25 mouse cellular contexts compared by ENCODE assay signal in the genomic region with DNA sequence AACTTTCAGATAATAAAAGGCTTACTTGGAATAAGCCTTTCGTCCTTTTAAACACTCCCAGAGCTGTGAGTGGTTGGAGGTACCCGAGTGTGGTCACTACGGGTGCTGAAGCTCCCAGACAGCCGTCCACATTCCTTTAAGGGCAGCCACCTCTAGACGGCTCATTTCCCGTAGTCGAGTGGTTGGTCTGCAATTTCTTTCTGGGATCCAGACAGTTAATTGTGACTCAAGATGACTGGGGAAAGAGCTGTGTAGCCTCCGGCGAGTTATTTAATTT.
DNase-seq lines count a peak whose midpoint lies in the region; ATAC-seq and TF ChIP-seq lines count a peak whose summit lies in the region.
"Had no signal": no experiment of that assay in that cellular context is flagged by ENCODE, and none has a peak within 500 bp of the region (broad histone marks: within the 10 kb centered on the region; RNA-seq: fewer than 3 reads in every experiment).

No protein-coding gene starts in this region.

- no peaks in the 10 kb centered on the region for H3K4me1 ChIP-seq in midbrain, embryonic 11.5 days (ENCODE audit: control insufficient read depth, insufficient read depth, low read length)
- no peaks in the 10 kb centered on the region for H3K4me1 ChIP-seq in midbrain, postnatal 0 days (ENCODE audit: insufficient read depth, low read length)
- no peaks in the 10 kb centered on the region for H3K4me1 ChIP-seq in liver, postnatal 0 days (ENCODE audit: insufficient read depth)
- H3K4me1 ChIP-seq: embryonic facial prominence, embryonic 15.5 days; forebrain, embryonic 15.5 days had no signal

- ATAC-seq in midbrain, embryonic 11.5 days (ENCODE audit: low FRiP score), result no peak
- no peak for ATAC-seq in midbrain, postnatal 0 days (ENCODE audit: low FRiP score)
- ATAC-seq in Patski, result peak; percentile 88
- no peak for ATAC-seq in liver, postnatal 0 days
- ATAC-seq: CD4-positive, CD25-positive, alpha-beta regulatory T cell, adult 4 months; forebrain, embryonic 13.5 days; forebrain, embryonic 15.5 days; forebrain, postnatal 0 days had no signal

- 85% methylated on average over 9 of the region's 9 CpGs for WGBS in midbrain, embryonic 11.5 days
- 78% methylated on average over 9 of the region's 9 CpGs for WGBS in midbrain, postnatal 0 days
- WGBS in liver, postnatal 0 days (ENCODE audit: insufficient replicate concordance), result 74% methylated on average over 9 of the region's 9 CpGs

- H3K9me3 ChIP-seq in midbrain, embryonic 11.5 days (ENCODE audit: control insufficient read depth, low read length), result no peaks in the 10 kb centered on the region
- no peaks in the 10 kb centered on the region for H3K9me3 ChIP-seq in midbrain, postnatal 0 days (ENCODE audit: low read length)
- no peaks in the 10 kb centered on the region for H3K9me3 ChIP-seq in liver, postnatal 0 days (ENCODE audit: low read length)
- H3K9me3 ChIP-seq: embryonic facial prominence, embryonic 13.5 days; embryonic facial prominence, embryonic 15.5 days; forebrain, embryonic 13.5 days; forebrain, embryonic 15.5 days; G1E had no signal

- H3ac ChIP-seq in myocyte (ENCODE audit: control insufficient read depth, insufficient read length), result no peak overlapping the region

- no peak overlapping the region for H3K9ac ChIP-seq in midbrain, embryonic 11.5 days (ENCODE audit: low read length)
- H3K9ac ChIP-seq in midbrain, postnatal 0 days (replicated peaks; ENCODE audit: low read length, poor library complexity, severe bottlenecking), result no peak overlapping the region
- no peak overlapping the region for H3K9ac ChIP-seq in liver, postnatal 0 days (replicated peaks)
- H3K9ac ChIP-seq: embryonic facial prominence, embryonic 13.5 days; embryonic facial prominence, embryonic 15.5 days; forebrain, embryonic 13.5 days; forebrain, embryonic 15.5 days; forebrain, postnatal 0 days had no signal

- H3K79me2 ChIP-seq in myocyte (ENCODE audit: control insufficient read depth, insufficient read depth), result no peaks in the 10 kb centered on the region

- no peak for TF ChIP-seq EP300 in liver, postnatal 0 days (IDR thresholded peaks at IDR 0.05; ENCODE audit: low read depth)

- CTCF ChIA-PET in Patski (lab: Charles Lee), result no interaction called here

- no peaks in the 10 kb centered on the region for H3K27me3 ChIP-seq in midbrain, embryonic 11.5 days (ENCODE audit: control insufficient read depth, insufficient read depth, low read length)
- no peaks in the 10 kb centered on the region for H3K27me3 ChIP-seq in midbrain, postnatal 0 days (ENCODE audit: insufficient read depth, low read length)
- H3K27me3 ChIP-seq in Patski (no peaks in the 10 kb centered on the region), myocyte (ENCODE audit: control insufficient read depth, insufficient read depth, insufficient read length) (no peaks in the 10 kb centered on the region)
- no peaks in the 10 kb centered on the region for H3K27me3 ChIP-seq in liver, postnatal 0 days (ENCODE audit: insufficient read depth, low read length)
- H3K27me3 ChIP-seq: CH12.LX; embryonic facial prominence, embryonic 13.5 days; embryonic facial prominence, embryonic 15.5 days; forebrain, embryonic 13.5 days; forebrain, embryonic 15.5 days had no signal

- no peak overlapping the region for H3K4me2 ChIP-seq in midbrain, embryonic 11.5 days
- no peak overlapping the region for H3K4me2 ChIP-seq in midbrain, postnatal 0 days (ENCODE audit: low read depth, low read length, poor library complexity, severe bottlenecking)
- H3K4me2 ChIP-seq in myocyte (ENCODE audit: low read depth), result peak overlapping the region; percentile 74
- H3K4me2 ChIP-seq in liver, postnatal 0 days (ENCODE audit: low read depth, low read length), result no peak overlapping the region
- H3K4me2 ChIP-seq: embryonic facial prominence, embryonic 13.5 days; embryonic facial prominence, embryonic 15.5 days; forebrain, embryonic 13.5 days; forebrain, embryonic 15.5 days had no signal

- H3K36me3 ChIP-seq in midbrain, embryonic 11.5 days (ENCODE audit: control insufficient read depth, insufficient read depth, low read length), result no peaks in the 10 kb centered on the region
- no peaks in the 10 kb centered on the region for H3K36me3 ChIP-seq in midbrain, postnatal 0 days (ENCODE audit: insufficient read depth, low read length)
- no peaks in the 10 kb centered on the region for H3K36me3 ChIP-seq in myocyte (ENCODE audit: control insufficient read depth, insufficient read depth)
- no peaks in the 10 kb centered on the region for H3K36me3 ChIP-seq in liver, postnatal 0 days (replicated peaks; ENCODE audit: insufficient read depth, low read length)
- H3K36me3 ChIP-seq: embryonic facial prominence, embryonic 13.5 days; embryonic facial prominence, embryonic 15.5 days; forebrain, embryonic 15.5 days; G1E had no signal

- no peak overlapping the region for H3K4me3 ChIP-seq in midbrain, embryonic 11.5 days (ENCODE audit: low read depth, low read length)
- no peak overlapping the region for H3K4me3 ChIP-seq in midbrain, postnatal 0 days (ENCODE audit: low read depth, low read length)
- H3K4me3 ChIP-seq in myocyte, result no peak overlapping the region
- no peak overlapping the region for H3K4me3 ChIP-seq in liver, postnatal 0 days (ENCODE audit: low read depth, low read length)
- H3K4me3 ChIP-seq: embryonic facial prominence, embryonic 13.5 days; embryonic facial prominence, embryonic 15.5 days; erythroblast, embryonic 14.5 days; forebrain, embryonic 13.5 days; forebrain, embryonic 15.5 days had no signal

- POLR2A ChIA-PET in Patski (lab: Charles Lee), result interaction anchor here (0.7 kb wide), 1 partner anchor 11 kb away, joined by 3 read pairs; no protein-coding TSS in a partner anchor

- in situ Hi-C loops in Patski (cut with MboI; ENCODE audit: low pct_unique_long_range_greater_than_20kb), result loop anchor here (5.0 kb wide), 1 partner anchor 455 kb away; no protein-coding TSS in a partner anchor

- TF ChIP-seq POLR2A in myocyte (IDR thresholded peaks at IDR 0.05; ENCODE audit: insufficient read length, low read depth), result no peak

- DNase-seq in midbrain, embryonic 11.5 days (ENCODE audit: low spot score, missing footprints), result peak; percentile 69
- no peak for DNase-seq in midbrain, postnatal 0 days (ENCODE audit: low spot score)
- peak; percentile 98 for DNase-seq in Patski (ENCODE audit: low read depth, low spot score)
- no peak for DNase-seq in liver, postnatal 0 days
- DNase-seq in heart, adult 9 months (ENCODE audit: low spot score in 2 of 2), result no peak
- DNase-seq: adrenal gland, adult 2 months; adrenal gland, postnatal 10 days; adrenal gland, postnatal 25 days; cerebellum, adult 11 months; cerebellum, adult 18-20 months; cerebellum, adult 8-10 months; cerebellum, adult 9-11 months; cerebellum, postnatal 14 days; cerebellum, postnatal 36 days; embryo, embryonic 11 days; forebrain, postnatal 0 days had no signal

- no peak for TF ChIP-seq CTCF in midbrain, postnatal 0 days (IDR thresholded peaks at IDR 0.05)
- no peak for TF ChIP-seq CTCF in Patski (IDR thresholded peaks at IDR 0.05)
- no peak for TF ChIP-seq CTCF in liver, postnatal 0 days (IDR thresholded peaks at IDR 0.05; ENCODE audit: low read depth)

- no peak overlapping the region for H3K27ac ChIP-seq in midbrain, embryonic 11.5 days (ENCODE audit: low read depth, low read length)
- H3K27ac ChIP-seq in midbrain, postnatal 0 days (ENCODE audit: low read depth, low read length), result no peak overlapping the region
- no peak overlapping the region for H3K27ac ChIP-seq in liver, postnatal 0 days (ENCODE audit: low read depth)
- H3K27ac ChIP-seq: forebrain, embryonic 13.5 days; forebrain, embryonic 15.5 days had no signal

TF ChIP-seq in myocyte, 11 proteins besides CTCF, POLR2A, EP300 and RAD21:
- TF ChIP-seq MAX (IDR thresholded peaks at IDR 0.05; ENCODE audit: low read depth), result no peak
- no peak for TF ChIP-seq TCF12 (IDR thresholded peaks at IDR 0.05; ENCODE audit: insufficient read depth, poor library complexity, severe bottlenecking)
- TF ChIP-seq SRF (IDR thresholded peaks at IDR 0.05; ENCODE audit: control insufficient read depth, insufficient read length, low read depth), result no peak
- TF ChIP-seq MYOG (IDR thresholded peaks at IDR 0.05; ENCODE audit: control insufficient read depth in 1 of 3, insufficient read depth in 1 of 3, insufficient read length in 2 of 3, low read depth in 2 of 3), result no peak

Comparison
In these comparisons a context has a peak if more than half of its experiments do, and no peak if none do; other contexts are left out.
1. DNase-seq: peak in midbrain, embryonic 11.5 days (single experiment) and Patski (single experiment); none in midbrain, postnatal 0 days (single experiment), liver, postnatal 0 days (single experiment) and heart, adult 9 months (0 of 2).